Mouse (Mus musculus): Measurements from ENCODE around the gene Plekhd1.

DNA sequence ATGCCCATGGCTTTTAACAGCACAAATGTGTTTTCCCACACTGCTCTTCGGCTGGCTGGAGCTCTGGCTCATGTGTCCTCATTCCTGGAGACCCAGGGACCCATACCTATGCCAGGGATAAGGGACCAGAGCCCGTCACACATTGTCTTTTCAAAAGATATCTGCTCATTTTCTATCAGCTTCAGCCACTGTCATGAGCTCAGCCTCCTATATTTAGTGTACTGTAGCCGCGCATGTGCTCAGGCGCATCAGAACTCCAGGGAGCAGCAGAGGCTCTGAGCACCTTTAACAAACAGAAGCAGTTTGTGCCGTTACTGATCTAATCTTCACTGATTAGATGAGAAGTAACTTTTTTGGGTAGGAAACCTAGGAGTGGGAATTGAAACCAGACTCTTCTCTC is 23.5 kb downstream of the Plekhd1 start:
- TF ChIP-seq CTCF (IDR thresholded peaks at IDR 0.05; ENCODE audit: borderline replicate concordance, insufficient read depth, low read length) (no peak), POLR2A (IDR thresholded peaks at IDR 0.05; ENCODE audit: low read depth, low read length) (no peak)
